Mouse (Mus musculus): ENCODE measurements around the gene Hsdl1.

GRCm38 (mm10) chr8:119618887-119619286 lies 43.9 kb upstream of the Hsdl1 start:
- TF ChIP-seq POLR2A (IDR thresholded peaks at IDR 0.05; ENCODE audit: low read depth, low read length) (no peak), CTCF (IDR thresholded peaks at IDR 0.05; ENCODE audit: extremely low read depth, insufficient read length, insufficient replicate concordance, low read depth, low read length) (no peak)

All from small intestine, adult 2 months (tissue).